Mouse (Mus musculus) liver, embryonic 11.5 days (tissue): Measurements from ENCODE around the gene Naa25. TPM values are rescaled to one million over a fixed set of nuclear protein-coding genes. Genes with fewer than 3 reads are reported as not detected.
A peak's percentile ranks its signal among the peaks of the same experiment; 100 is the strongest.

Experiments used
- ATAC-seq: fragments of 200-750 bp; cut with Nextera tagmentation; replicated peaks from 2 replicates; pipeline ENCODE4 v1.8.0; 2017; ENCODE audit warnings: moderate number of reproducible peaks, mild to moderate bottlenecking, moderate TSS enrichment, moderate library complexity; ENCODE audit not compliant: low FRiP score
- DNase-seq: peaks from one replicate; pipeline ENCODE4 v3.0.0-alpha.2; 2017; ENCODE audit warnings: low spot score
- H3K27ac ChIP-seq: fragments of 300-500 bp; sonication (generic); 2 replicates; pipeline ENCODE4 v1.5.1; 2014; ENCODE audit warnings: mild to moderate bottlenecking, low read depth, low read length, control low read depth
- H3K27me3 ChIP-seq: fragments of 300-500 bp; sonication (generic); replicated peaks from 2 replicates; pipeline ENCODE4 v1.6.1; 2014; ENCODE audit warnings: low read length, mixed read lengths; ENCODE audit not compliant: control insufficient read depth, insufficient read depth
- H3K36me3 ChIP-seq: fragments of 300-500 bp; sonication (generic); 2 replicates; pipeline ENCODE4 v1.6.1; 2014; ENCODE audit warnings: mild to moderate bottlenecking, low read length, moderate library complexity, mixed read lengths; ENCODE audit not compliant: control insufficient read depth, insufficient read depth
- H3K4me1 ChIP-seq: fragments of 300-500 bp; sonication (generic); replicated peaks from 2 replicates; pipeline ENCODE4 v1.6.1; 2014; ENCODE audit warnings: low read length, mixed read lengths; ENCODE audit not compliant: control insufficient read depth, insufficient read depth
- H3K4me2 ChIP-seq: fragments of 300-500 bp; sonication (generic); 2 replicates; pipeline ENCODE4 v1.6.1; 2014; ENCODE audit warnings: mild to moderate bottlenecking, control low read depth, moderate library complexity
- H3K4me3 ChIP-seq: fragments of 300-500 bp; sonication (generic); 2 replicates; pipeline ENCODE4 v1.5.1; 2014; ENCODE audit warnings: low read depth, low read length, control low read depth
- H3K9ac ChIP-seq: fragments of 300-500 bp; sonication (generic); 2 replicates; pipeline ENCODE4 v1.6.1; 2014; ENCODE audit warnings: low read depth, low read length, control low read depth
- H3K9me3 ChIP-seq: fragments of 300-500 bp; sonication (generic); 2 replicates; pipeline ENCODE4 v1.6.1; 2016; ENCODE audit warnings: low read length, inconsistent platforms, mixed read lengths; ENCODE audit not compliant: control insufficient read depth
- WGBS: fragments of 180-500 bp; shearing (Covaris S2); extraction: QIAGEN DNeasy Blood & Tissue Kit; methylation state at CpG from one replicate; pipeline ENCODE4 v1.1.7; 2014; 5-methylcytosine and 5-hydroxymethylcytosine counted together
- polyA plus RNA-seq: library from polyadenylated mRNA; unstranded; fragments of >200 nt; fragmentation: Nextera tagmentation; extraction: Ambion mirVana; gene quantifications from 2 replicates; pipeline ENCODE4 v1.2.1, GENCODE M21; 2014

The Naa25 gene
- polyA plus RNA-seq, 1 experiment from 2014 or later = 59.5 TPM

DNA sequence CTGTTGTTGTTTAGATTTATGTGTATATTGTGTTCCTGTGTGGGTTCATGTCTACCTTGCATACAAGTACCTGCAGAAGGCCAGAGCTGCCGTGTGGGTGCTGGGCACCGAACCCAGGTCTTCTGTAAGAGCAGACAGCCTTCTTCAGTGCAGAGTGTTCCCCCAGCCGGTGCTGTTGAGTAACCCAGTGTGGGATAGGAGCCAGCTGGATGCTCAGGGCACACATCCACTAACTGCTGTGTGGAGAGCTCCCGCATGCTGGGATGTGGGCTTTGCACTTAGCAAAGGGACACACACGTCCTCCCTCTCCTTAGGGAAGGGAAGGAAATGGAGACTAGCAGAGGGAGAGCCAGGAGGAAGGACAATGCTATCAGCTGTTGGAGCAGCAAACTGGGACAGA lies 40.4 kb downstream of the Naa25 start:
- no peak overlapping the region for H3K4me3 ChIP-seq
- 87% methylated on average over 5 of the region's 5 CpGs for WGBS
- no peak for DNase-seq
- no peak for ATAC-seq
- H3K9ac ChIP-seq = no peak overlapping the region
- no peak overlapping the region for H3K27ac ChIP-seq
- peaks cover 74% of the 10 kb centered on the region for H3K36me3 ChIP-seq
- no peaks in the 10 kb centered on the region for H3K4me1 ChIP-seq
- no peak overlapping the region for H3K4me2 ChIP-seq
- H3K9me3 ChIP-seq = no peaks in the 10 kb centered on the region
- H3K27me3 ChIP-seq = no peaks in the 10 kb centered on the region

- no peaks in the 10 kb centered on the region for H3K9me3 ChIP-seq
- H3K4me3 ChIP-seq = no peak overlapping the region
- H3K27ac ChIP-seq = no peak overlapping the region
- DNase-seq (no peak), ATAC-seq (no peak)
- no peaks in the 10 kb centered on the region for H3K4me1 ChIP-seq
- H3K9ac ChIP-seq = no peak overlapping the region
- H3K4me2 ChIP-seq = no peak overlapping the region
- H3K27me3 ChIP-seq = no peaks in the 10 kb centered on the region
- 94% methylated on average over 11 of the region's 11 CpGs for WGBS
- peaks cover 72% of the 10 kb centered on the region for H3K36me3 ChIP-seq
Measured at GRCm38 (mm10) chr5:121438756-121439155, 41.0 kb downstream of the Naa25 start.

- ATAC-seq = no peak
Measured at GRCm38 (mm10) chr5:121443548-121443947, 45.8 kb downstream of the Naa25 start.

GRCm38 (mm10) chr5:121444870-121445269 lies 47.1 kb downstream of the Naa25 start:
- Histone ChIP-seq H3K4me3 (no peak overlapping the region), H3K4me2 (no peak overlapping the region), H3K4me1 (no peaks in the 10 kb centered on the region), H3K36me3 (peaks cover 70% of the 10 kb centered on the region), H3K27me3 (no peaks in the 10 kb centered on the region), H3K27ac (no peak overlapping the region), H3K9ac (no peak overlapping the region), H3K9me3 (no peaks in the 10 kb centered on the region)
- DNase-seq = no peak
- no peak for ATAC-seq
- 86% methylated on average over 5 of the region's 5 CpGs for WGBS

More at GRCm38 (mm10) chr5:121443548-121443947, 45.8 kb downstream of the Naa25 start:
- H3K36me3 ChIP-seq = peaks cover 71% of the 10 kb centered on the region
- H3K4me3 ChIP-seq = no peak overlapping the region
- H3K4me2 ChIP-seq = no peak overlapping the region
- H3K9me3 ChIP-seq = no peaks in the 10 kb centered on the region
- DNase-seq = no peak
- no peak overlapping the region for H3K27ac ChIP-seq
- WGBS = 87% methylated on average over 3 of the region's 3 CpGs
- H3K9ac ChIP-seq = no peak overlapping the region
- no peaks in the 10 kb centered on the region for H3K4me1 ChIP-seq
- H3K27me3 ChIP-seq = no peaks in the 10 kb centered on the region

GRCm38 (mm10) chr5:121448450-121448849 lies 50.7 kb downstream of the Naa25 start:
- H3K27me3 ChIP-seq = no peaks in the 10 kb centered on the region
- ATAC-seq (no peak), DNase-seq (no peak)
- H3K27ac ChIP-seq = no peak overlapping the region
- peaks cover 47% of the 10 kb centered on the region for H3K36me3 ChIP-seq
- H3K4me3 ChIP-seq = no peak overlapping the region
- WGBS = 93% methylated on average over 3 of the region's 3 CpGs
- peaks cover 9% of the 10 kb centered on the region for H3K4me1 ChIP-seq
- H3K4me2 ChIP-seq = no peak overlapping the region
- no peaks in the 10 kb centered on the region for H3K9me3 ChIP-seq
- no peak overlapping the region for H3K9ac ChIP-seq

- H3K27me3 ChIP-seq = no peaks in the 10 kb centered on the region
- no peak overlapping the region for H3K9ac ChIP-seq
- H3K27ac ChIP-seq = no peak overlapping the region
- WGBS = 62% methylated on average over 6 of the region's 6 CpGs
- ATAC-seq = no peak
- no peaks in the 10 kb centered on the region for H3K9me3 ChIP-seq
- H3K4me2 ChIP-seq = no peak overlapping the region
- no peak overlapping the region for H3K4me3 ChIP-seq
- peaks cover 33% of the 10 kb centered on the region for H3K36me3 ChIP-seq
- peaks cover 16% of the 10 kb centered on the region for H3K4me1 ChIP-seq
- peak; percentile 32 for DNase-seq
Measured at GRCm38 (mm10) chr5:121449976-121450375, 52.2 kb downstream of the Naa25 start.

DNA sequence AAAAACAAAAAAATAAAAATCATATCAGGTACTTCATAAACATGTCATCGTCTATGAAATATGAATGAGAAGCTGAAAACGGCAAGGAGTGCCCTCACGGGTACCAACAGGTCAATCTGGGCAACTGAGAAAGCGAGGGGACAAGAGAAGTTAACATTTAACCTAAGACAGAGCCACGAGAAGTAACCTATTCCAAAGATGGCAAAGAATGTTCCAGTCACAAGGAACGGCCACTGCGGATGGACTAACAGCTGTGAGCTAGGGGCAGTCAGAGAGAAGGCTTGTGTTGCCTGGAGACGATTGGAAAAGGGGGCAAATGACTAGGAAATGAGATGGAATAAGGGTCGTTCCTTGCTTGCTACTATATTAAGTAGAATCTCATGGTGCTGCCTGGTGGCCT lies 52.7 kb downstream of the Naa25 start:
- Histone ChIP-seq H3K36me3 (peaks cover 30% of the 10 kb centered on the region), H3K27me3 (no peaks in the 10 kb centered on the region), H3K4me3 (peak overlapping the region; percentile 21; the same call in 1 of the 2 replicates), H3K4me1 (peaks cover 18% of the 10 kb centered on the region), H3K27ac (peak overlapping the region; percentile 27; the same call in 1 of the 2 replicates), H3K4me2 (peak overlapping the region; percentile 87), H3K9me3 (no peaks in the 10 kb centered on the region), H3K9ac (no peak overlapping the region)
- no peak for ATAC-seq
- peak; percentile 27 for DNase-seq
- WGBS = 80% methylated on average over 9 of the region's 9 CpGs

DNA sequence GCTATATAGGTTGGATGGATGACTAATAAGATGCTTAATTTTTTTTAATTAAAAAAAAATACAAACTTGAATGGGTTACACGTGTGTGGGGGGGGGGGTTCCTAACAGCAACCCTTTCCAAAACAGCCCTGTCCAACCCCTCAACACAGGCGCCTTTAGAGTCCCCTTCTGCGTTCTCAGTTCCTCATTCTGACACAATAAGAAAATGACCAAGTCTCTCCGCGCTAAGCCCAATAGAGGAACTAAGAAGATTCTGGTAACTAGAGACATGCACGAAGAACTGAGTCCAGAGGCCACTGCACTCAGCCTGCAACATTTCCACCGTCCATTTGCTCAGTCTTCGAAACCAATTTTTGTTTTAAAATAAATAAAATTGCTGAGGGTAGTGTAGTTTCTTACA lies 53.5 kb downstream of the Naa25 start:
- Histone ChIP-seq H3K9me3 (no peaks in the 10 kb centered on the region), H3K4me2 (peak overlapping the region; percentile 87), H3K36me3 (peaks cover 27% of the 10 kb centered on the region), H3K4me1 (peaks cover 23% of the 10 kb centered on the region), H3K27me3 (no peaks in the 10 kb centered on the region), H3K4me3 (peak overlapping the region; percentile 74), H3K9ac (peak overlapping the region; percentile 97), H3K27ac (peak overlapping the region; percentile 90; the same call in 1 of the 2 replicates)
- ATAC-seq = no peak
- 20% methylated on average over 8 of the region's 8 CpGs for WGBS
- no peak for DNase-seq

GRCm38 (mm10) chr5:121451644-121452025 lies 53.9 kb downstream of the Naa25 start, which contains the start of gene Tmem116:
Gene Tmem116 (plus strand): TSS chr5:121451893.
- ATAC-seq = peak; percentile 53
- Histone ChIP-seq H3K9ac (peak within 1 kb of the TSS; percentile 97), H3K4me3 (peak within 1 kb of the TSS; percentile 74), H3K27me3 (no peaks in the 10 kb centered on the region), H3K9me3 (no peaks in the 10 kb centered on the region), H3K4me2 (peak within 1 kb of the TSS; percentile 87), H3K4me1 (peaks cover 27% of the 10 kb centered on the region), H3K36me3 (peaks cover 22% of the 10 kb centered on the region), H3K27ac (peak within 1 kb of the TSS; percentile 91)
- under 1% methylated on average over 17 of the region's 17 CpGs for WGBS
- peak; percentile 59 for DNase-seq
